In the genomic region with DNA sequence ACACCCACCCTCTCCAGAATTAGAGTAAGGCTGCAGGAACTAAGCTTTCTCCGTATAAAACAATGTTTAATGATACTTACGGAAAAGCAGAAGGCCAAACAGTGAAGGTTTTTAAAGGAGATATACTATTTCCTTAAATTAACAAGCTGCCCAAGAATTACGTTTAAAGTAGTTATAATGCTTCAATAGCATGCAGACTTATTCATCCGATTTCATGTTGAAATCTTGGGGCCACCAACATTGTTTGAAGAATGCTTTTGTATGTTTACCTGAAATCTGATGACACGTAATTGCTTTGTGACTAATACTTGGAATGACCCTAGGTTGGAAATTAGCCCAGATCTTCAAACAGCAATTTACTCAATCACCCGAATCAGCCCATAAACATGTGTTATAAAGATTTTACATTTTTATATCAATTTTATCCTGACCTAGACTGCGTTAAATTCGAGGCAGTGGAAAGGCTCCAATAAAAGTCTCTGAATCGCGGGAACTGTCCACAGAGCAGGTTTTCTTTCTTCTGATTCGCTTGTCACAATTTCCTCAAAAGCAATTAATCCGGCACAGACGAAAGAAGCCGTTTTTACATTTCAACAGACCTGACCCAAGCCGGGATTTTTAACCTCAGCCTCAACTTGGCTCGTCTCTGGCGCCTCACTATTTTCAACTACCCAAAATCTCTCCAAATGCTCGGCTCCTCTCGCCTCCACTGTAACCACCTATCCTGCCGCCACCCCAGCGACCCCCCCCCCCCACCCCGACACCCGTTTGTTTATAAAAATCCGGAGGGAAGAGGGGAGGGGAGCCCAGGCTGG, we compare ENCODE assay signal across 8 mouse cellular contexts. TPM values are rescaled to one million over a fixed set of nuclear protein-coding genes. Genes with fewer than 3 reads are reported as not detected.
DNase-seq lines count a peak whose midpoint lies in the region; ATAC-seq and TF ChIP-seq lines count a peak whose summit lies in the region.
"Had no signal": no experiment of that assay in that cellular context is flagged by ENCODE, and none has a peak within 500 bp of the region (broad histone marks: within the 10 kb centered on the region; RNA-seq: fewer than 3 reads in every experiment).

No protein-coding gene starts in this region.

- DNase-seq in midbrain, embryonic 10.5 days (ENCODE audit: low spot score) = no peak
- DNase-seq in midbrain, postnatal 0 days (ENCODE audit: low spot score) = no peak
- no peak for DNase-seq in layer of hippocampus, postnatal 14 days (ENCODE audit: low spot score in 2 of 2)
- no peak for DNase-seq in left cerebral cortex, postnatal 4 days
- DNase-seq in testis, postnatal 14 days (ENCODE audit: low spot score) = no peak

- TF ChIP-seq CTCF in midbrain, postnatal 0 days (IDR thresholded peaks at IDR 0.05) = no peak

- H3K9me3 ChIP-seq in midbrain, embryonic 10.5 days (replicated peaks) = no peaks in the 10 kb centered on the region
- no peaks in the 10 kb centered on the region for H3K9me3 ChIP-seq in midbrain, postnatal 0 days (ENCODE audit: low read length)
- no peaks in the 10 kb centered on the region for H3K9me3 ChIP-seq in forebrain, embryonic 15.5 days
- no peaks in the 10 kb centered on the region for H3K9me3 ChIP-seq in limb, embryonic 15.5 days

- peaks cover 33% of the 10 kb centered on the region for H3K4me1 ChIP-seq in midbrain, embryonic 10.5 days
- no peaks in the 10 kb centered on the region for H3K4me1 ChIP-seq in midbrain, postnatal 0 days (ENCODE audit: insufficient read depth, low read length)
- peaks cover 17% of the 10 kb centered on the region for H3K4me1 ChIP-seq in forebrain, embryonic 15.5 days
- H3K4me1 ChIP-seq in limb, embryonic 15.5 days = peaks cover 28% of the 10 kb centered on the region

- no peak for ATAC-seq in midbrain, postnatal 0 days (ENCODE audit: low FRiP score)
- ATAC-seq in forebrain, embryonic 15.5 days (replicated peaks) = no peak
- ATAC-seq in limb, embryonic 15.5 days (ENCODE audit: insufficient number of reproducible peaks, low FRiP score, low TSS enrichment, low read depth) = no peak

- no peak overlapping the region for H3K27ac ChIP-seq in midbrain, embryonic 10.5 days (replicated peaks)
- H3K27ac ChIP-seq in midbrain, postnatal 0 days (ENCODE audit: low read depth, low read length) = no peak overlapping the region
- no peak overlapping the region for H3K27ac ChIP-seq in forebrain, embryonic 15.5 days (replicated peaks)
- no peak overlapping the region for H3K27ac ChIP-seq in limb, embryonic 15.5 days

- no peaks in the 10 kb centered on the region for H3K36me3 ChIP-seq in midbrain, embryonic 10.5 days
- no peaks in the 10 kb centered on the region for H3K36me3 ChIP-seq in midbrain, postnatal 0 days (ENCODE audit: insufficient read depth, low read length)
- H3K36me3 ChIP-seq in forebrain, embryonic 15.5 days = no peaks in the 10 kb centered on the region
- H3K36me3 ChIP-seq in limb, embryonic 15.5 days = no peaks in the 10 kb centered on the region

- no peak overlapping the region; the same call in 1 of the 2 replicates for H3K4me2 ChIP-seq in midbrain, postnatal 0 days (ENCODE audit: low read depth, low read length, poor library complexity, severe bottlenecking)
- H3K4me2 ChIP-seq in forebrain, embryonic 15.5 days (replicated peaks) = peak overlapping the region; percentile 40
- peak overlapping the region; percentile 69 for H3K4me2 ChIP-seq in limb, embryonic 15.5 days

- H3K9ac ChIP-seq in midbrain, postnatal 0 days (replicated peaks; ENCODE audit: low read length, poor library complexity, severe bottlenecking) = no peak overlapping the region
- no peak overlapping the region for H3K9ac ChIP-seq in forebrain, embryonic 15.5 days (replicated peaks)
- no peak overlapping the region for H3K9ac ChIP-seq in limb, embryonic 15.5 days

- H3K27me3 ChIP-seq in midbrain, embryonic 10.5 days (ENCODE audit: low read depth, poor library complexity, severe bottlenecking) = peaks cover 100% of the 10 kb centered on the region
- peaks cover 96% of the 10 kb centered on the region for H3K27me3 ChIP-seq in midbrain, postnatal 0 days (ENCODE audit: insufficient read depth, low read length)
- H3K27me3 ChIP-seq in forebrain, embryonic 15.5 days = peaks cover 83% of the 10 kb centered on the region
- peaks cover 94% of the 10 kb centered on the region for H3K27me3 ChIP-seq in limb, embryonic 15.5 days

- intact Hi-C loops in left cerebral cortex, postnatal 4 days (cut with DNase I) = loop anchor here (5.0 kb wide), 1 partner anchor 98 kb away; no protein-coding TSS in a partner anchor

- WGBS in midbrain, embryonic 10.5 days = 1% methylated on average over 24 of the region's 24 CpGs
- under 1% methylated on average over 24 of the region's 24 CpGs for WGBS in midbrain, postnatal 0 days
- 1% methylated on average over 24 of the region's 24 CpGs for WGBS in forebrain, embryonic 15.5 days
- WGBS in limb, embryonic 15.5 days = 1% methylated on average over 24 of the region's 24 CpGs

- peak overlapping the region; percentile 52 for H3K4me3 ChIP-seq in midbrain, embryonic 10.5 days
- H3K4me3 ChIP-seq in midbrain, postnatal 0 days (ENCODE audit: low read depth, low read length) = no peak overlapping the region; the same call in 1 of the 2 replicates
- peak overlapping the region; percentile 27; the same call in 1 of the 2 replicates for H3K4me3 ChIP-seq in forebrain, embryonic 15.5 days
- H3K4me3 ChIP-seq in limb, embryonic 15.5 days = peak overlapping the region; percentile 42

RNA-seq across cellular contexts. Expression of gene 4930447C04Rik, which starts 4.0 kb away (rescaled TPM):
- polyA plus RNA-seq in midbrain, embryonic 10.5 days (2016; fragmentation: Nextera tagmentation; extraction: Ambion mirVana) = 1.8 and 2.3 TPM in 2 replicates
- 7.6 and 9.9 TPM in 2 replicates for total RNA-seq in midbrain, postnatal 0 days (2014; rRNA removed)
- polyA plus RNA-seq in midbrain, postnatal 0 days (2015; fragmentation: Nextera tagmentation; extraction: Ambion mirVana) = 7.8 and 8.9 TPM in 2 replicates
- 2.6 and 3.1 TPM in 2 replicates for polyA plus RNA-seq in forebrain, embryonic 15.5 days (2015; fragmentation: Nextera tagmentation; extraction: Ambion mirVana)
- 2.4 and 3.9 TPM in 2 replicates for polyA plus RNA-seq in limb, embryonic 15.5 days (2015; fragmentation: Nextera tagmentation; extraction: Ambion mirVana)
- total RNA-seq in layer of hippocampus, postnatal 14 days (2021) = 1 to 10 TPM; 4.2 to 6.2 TPM
- total RNA-seq in left cerebral cortex, postnatal 4 days (2021) = 1 to 10 TPM; 5.8 to 7.8 TPM
- polyA plus RNA-seq: large intestine, adult 2 months had no signal

RNA-seq across cellular contexts. Expression of gene Six6, which starts 4.9 kb away (rescaled TPM):
- 0.66 and 1.8 TPM in 2 replicates for polyA plus RNA-seq in midbrain, embryonic 10.5 days (2016; fragmentation: Nextera tagmentation; extraction: Ambion mirVana)
- total RNA-seq in midbrain, postnatal 0 days (2014; rRNA removed) = 0.11 TPM in 1 of 2 replicates, not detected in the other
- 1.2 and 3.8 TPM in 2 replicates for polyA plus RNA-seq in midbrain, postnatal 0 days (2015; fragmentation: Nextera tagmentation; extraction: Ambion mirVana)
- polyA plus RNA-seq in forebrain, embryonic 15.5 days (2015; fragmentation: Nextera tagmentation; extraction: Ambion mirVana) = 1.1 and 4.3 TPM in 2 replicates
- not detected in 2 replicates for polyA plus RNA-seq in limb, embryonic 15.5 days (2015; fragmentation: Nextera tagmentation; extraction: Ambion mirVana)
- total RNA-seq in layer of hippocampus, postnatal 14 days (2021) = not detected
- under 1 TPM in 1 of 2 experiments, not detected in 1; 0.10 TPM for total RNA-seq in left cerebral cortex, postnatal 4 days (2021)
- polyA plus RNA-seq: large intestine, adult 2 months had no signal
